Mouse (Mus musculus) spleen, postnatal 10 days (tissue): Measurements from ENCODE around the gene Nrip2.

Experiments
- DNase-seq, 2 experiments: peaks; one replicate each; pipeline ENCODE4 v3.0.0; 2021 to 2022; ENCODE audit warnings: low spot score in 2 of 2

The Nrip2 gene

GRCm38 (mm10) chr6:128437731-128438316, 38.7 kb downstream of the Nrip2 start:
- peak; percentile 63 to 72 for DNase-seq

DNA sequence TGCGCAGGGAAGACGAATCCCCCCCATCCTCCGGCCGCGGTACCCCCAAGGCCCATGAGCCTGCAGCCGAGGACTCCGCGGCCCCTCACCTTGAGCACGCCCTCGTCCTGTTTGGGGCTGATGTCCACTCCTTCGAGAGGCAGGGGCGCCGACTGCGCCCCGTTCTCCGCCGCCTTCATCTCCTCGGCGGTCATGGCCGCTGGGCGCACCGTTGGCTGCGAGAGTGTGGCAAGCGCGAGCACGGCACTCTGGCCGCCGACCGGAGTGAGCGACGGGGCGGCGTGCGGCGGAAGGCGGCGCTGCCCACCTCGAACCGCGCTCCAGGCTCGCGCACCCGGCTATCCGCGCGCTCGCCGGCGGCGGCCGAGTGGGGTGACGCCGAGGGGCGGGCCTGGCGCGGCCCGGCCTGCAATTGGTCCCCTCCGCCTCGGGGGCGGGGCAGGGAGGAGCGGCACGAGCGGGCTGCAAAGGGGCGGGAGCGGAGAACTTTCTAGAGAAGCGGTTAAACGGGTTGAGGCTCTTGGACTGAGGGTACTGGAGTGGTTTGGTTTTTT, 39.3 kb downstream of the Nrip2 start, which contains the start of gene Fkbp4:
Fkbp4 (minus strand) TSS at position 361 of the 554 bp plus-strand sequence.
- DNase-seq: peak; percentile 88 to 95

GRCm38 (mm10) chr6:128438871-128439341, 39.8 kb downstream of the Nrip2 start:
- DNase-seq: no peak

DNA sequence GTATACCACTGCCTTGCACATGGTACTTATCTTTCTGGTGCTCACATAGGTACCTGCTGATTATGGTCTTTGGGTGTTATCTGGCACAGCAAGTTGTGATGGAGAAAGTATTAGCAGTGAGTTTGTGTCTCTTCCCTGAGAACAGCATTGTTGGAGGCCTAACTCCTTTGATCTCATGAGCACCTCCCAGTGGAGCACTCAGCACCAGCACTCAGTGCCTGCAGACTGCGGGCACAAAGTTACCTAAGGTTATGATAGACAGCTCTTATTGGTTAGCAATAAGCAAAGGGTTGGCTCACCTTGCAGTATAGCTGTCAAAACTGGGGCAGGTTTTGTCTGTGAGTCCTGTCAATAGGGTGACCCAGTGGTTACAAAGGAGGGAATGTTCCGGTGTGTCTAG, 41.1 kb downstream of the Nrip2 start:
- no peak for DNase-seq

GRCm38 (mm10) chr6:128445761-128446535, 46.9 kb downstream of the Nrip2 start:
- DNase-seq: peak in 1 of 2 experiments; percentile 39

- no peak for DNase-seq
These were observed 48.0 kb downstream of the Nrip2 start for GRCm38 (mm10) chr6:128447063-128447462.

DNA sequence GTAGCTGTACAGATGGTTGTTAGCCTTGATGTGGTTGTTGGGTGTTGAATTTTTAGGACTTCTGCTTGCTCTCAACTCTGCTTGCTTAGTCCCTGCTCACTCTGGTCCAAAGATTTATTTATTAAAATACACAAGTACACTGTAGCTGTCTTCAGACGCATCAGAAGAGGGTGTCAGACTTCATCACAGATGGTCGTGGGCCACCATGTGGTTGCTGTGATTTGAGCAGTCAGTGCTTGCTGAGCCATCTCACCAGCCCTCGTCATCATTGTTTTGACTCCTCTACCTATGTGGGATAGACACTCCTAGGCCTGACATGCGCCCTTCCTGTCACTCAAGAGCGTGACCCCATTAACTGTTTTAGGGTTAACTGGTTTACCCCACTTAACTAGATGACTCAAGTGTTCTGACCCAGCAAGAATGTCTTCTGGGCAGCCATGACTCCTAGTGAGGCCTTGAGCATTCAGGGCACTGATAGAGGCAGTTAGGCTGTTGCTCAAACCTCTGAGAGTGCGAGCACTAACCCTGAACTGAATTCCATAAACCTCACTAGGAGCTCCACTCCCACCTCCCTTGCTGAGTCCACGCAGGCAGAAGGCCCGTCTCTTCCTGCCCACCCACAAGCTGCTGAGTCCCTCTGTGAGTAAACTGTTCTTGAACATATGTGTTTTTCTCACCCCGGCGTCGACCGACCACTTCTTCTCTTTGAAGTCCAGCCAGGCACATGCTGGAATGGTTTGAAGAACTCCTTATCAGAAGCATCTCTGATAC, 56.9 kb downstream of the Nrip2 start:
- DNase-seq: no peak

DNA sequence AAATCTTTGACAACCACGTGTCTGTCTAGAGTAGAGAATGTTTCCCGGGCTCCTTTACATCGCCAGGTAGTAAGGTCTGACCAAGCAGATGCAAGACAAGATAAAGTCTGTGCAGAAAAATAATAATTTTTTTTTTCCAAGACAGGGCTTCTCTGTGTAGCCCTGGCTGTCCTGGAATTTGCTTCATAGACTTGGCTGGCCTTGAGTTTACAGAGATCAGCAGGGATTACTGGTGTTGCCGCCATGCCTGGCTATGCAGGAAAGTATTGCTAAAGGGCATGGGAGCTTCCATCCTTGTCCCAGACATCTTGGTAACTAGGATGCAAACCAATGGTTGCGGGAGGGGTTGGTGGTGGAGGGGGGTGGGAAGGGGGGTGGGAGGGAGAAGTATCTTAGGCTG, 58.1 kb downstream of the Nrip2 start:
- no peak for DNase-seq

DNA sequence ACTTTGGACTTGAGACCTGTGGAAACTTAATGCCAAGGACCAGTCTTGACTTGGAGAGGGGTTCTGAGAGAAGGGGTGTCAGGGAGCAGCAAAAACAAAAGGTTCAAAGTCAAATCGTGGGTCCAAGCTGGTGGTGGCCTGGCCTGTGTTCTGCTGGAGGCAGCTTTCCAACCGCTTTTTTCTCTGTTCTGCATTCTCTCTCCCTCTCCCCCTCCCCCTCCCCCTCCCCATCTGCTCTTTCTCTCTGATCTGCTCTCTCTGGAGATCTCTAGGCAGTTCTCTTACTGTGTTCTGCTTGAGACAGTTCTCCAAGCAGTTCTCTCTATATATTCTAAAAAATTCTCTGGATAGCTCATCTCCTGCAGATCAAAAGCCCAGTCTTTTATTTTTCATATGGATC, 61.2 kb downstream of the Nrip2 start:
- DNase-seq: no peak

DNA sequence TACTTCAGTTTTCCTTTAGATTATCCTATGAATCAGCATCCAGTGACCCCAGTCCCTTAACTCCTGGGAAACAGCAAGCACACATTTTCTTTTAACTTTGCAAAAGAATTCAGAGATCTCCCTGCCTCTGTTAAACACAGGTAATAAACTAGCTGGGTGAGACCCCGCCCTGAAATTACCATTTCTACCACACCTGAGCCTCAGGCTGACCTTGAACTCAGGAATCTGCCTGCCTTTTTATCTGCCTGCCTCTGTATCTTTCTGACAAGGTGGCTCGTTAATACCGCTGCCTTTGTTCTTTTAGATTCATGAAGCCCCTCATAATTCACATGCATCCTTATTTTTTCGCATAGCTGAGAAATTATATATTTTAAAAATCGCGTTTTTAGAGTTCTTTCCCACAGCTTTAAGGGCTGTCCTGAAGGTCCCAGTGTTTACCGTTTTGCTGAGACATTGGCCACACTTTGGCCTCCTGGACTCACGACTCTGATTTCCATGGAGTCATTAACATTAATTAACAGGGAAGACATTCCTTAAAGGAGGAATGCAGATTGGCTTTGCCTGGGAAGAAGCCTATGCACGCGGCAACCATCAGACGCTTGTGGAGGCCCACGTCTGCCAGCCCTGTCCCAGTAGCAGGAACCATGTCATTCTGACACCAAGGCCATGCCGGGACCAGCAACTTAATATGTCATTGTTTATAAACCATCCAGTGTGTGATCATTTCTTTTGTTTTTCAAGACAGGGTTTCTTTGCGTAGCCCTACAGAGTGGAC, 61.8 kb downstream of the Nrip2 start:
- no peak for DNase-seq

- DNase-seq: no peak
These were observed 62.5 kb downstream of the Nrip2 start for GRCm38 (mm10) chr6:128461606-128462005.

DNA sequence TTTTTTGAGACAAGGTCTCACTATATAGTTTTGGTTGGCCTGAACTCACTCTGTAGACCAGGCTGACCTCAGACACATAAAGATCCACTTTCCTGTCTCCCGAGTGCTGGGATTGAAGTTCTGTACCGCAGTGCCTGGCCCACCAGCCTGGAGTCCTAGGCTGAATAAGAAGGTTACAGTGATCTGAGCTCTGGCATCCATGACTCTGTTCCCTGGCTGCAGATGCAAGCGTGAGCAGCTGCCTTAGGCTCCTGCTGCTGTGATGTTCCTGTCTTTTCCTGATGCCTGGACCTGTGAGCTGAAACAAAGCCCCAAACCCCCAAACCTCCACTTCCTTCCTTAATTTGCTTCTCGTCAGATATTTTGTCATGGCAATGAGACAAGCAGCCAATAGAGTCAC, 65.9 kb downstream of the Nrip2 start:
- DNase-seq: no peak
